16 mouse cellular contexts compared by ENCODE assay signal in the genomic region with DNA sequence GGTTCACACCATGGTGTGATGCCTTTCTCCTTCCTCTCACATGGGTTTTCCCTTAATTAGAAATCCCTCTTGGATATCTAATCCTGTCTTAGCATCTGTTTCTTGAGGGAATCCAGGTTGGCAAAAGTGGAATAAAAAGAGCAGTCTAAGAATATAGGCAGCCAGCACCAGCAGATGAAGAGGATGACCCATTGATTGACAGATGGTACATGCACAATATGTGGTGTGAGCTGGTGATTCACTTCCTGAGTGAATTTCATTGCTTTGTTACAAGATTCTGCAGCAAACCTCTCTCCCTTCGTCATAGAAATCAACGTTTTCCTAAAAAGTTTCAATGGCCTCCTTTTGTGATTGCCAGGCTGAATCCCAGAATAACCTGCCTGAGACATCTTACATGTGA.
DNase-seq lines count a peak whose midpoint lies in the region; ATAC-seq lines count a peak whose summit lies in the region.
"Had no signal": no experiment of that assay in that cellular context is flagged by ENCODE, and none has a peak within 500 bp of the region (broad histone marks: within the 10 kb centered on the region; RNA-seq: fewer than 3 reads in every experiment).

No protein-coding gene starts in this region.

- peak; percentile 13 for DNase-seq in right cerebral cortex, adult 18-20 months
- no peak for DNase-seq in right cerebral cortex, postnatal 25 days
- DNase-seq in brain, adult 2 months (ENCODE audit: low read depth, low spot score): peak; percentile 62
- DNase-seq in telencephalon, adult 2 months (ENCODE audit: low read depth, low spot score): peak; percentile 34
- DNase-seq: adrenal gland, adult 2 months; adrenal gland, postnatal 10 days; adrenal gland, postnatal 25 days; cerebellum, adult 11 months; cerebellum, adult 18-20 months; cerebellum, adult 8-10 months; cerebellum, adult 9-11 months; cerebellum, postnatal 25 days; forebrain, postnatal 0 days had no signal

- ATAC-seq in cerebellum, adult (ENCODE audit: insufficient number of reproducible peaks, low FRiP score, low TSS enrichment): no peak
- ATAC-seq: forebrain, embryonic 13.5 days; forebrain, embryonic 15.5 days; forebrain, postnatal 0 days had no signal
